Comparison of ENCODE assay signal across 8 mouse cellular contexts in the genomic region with DNA sequence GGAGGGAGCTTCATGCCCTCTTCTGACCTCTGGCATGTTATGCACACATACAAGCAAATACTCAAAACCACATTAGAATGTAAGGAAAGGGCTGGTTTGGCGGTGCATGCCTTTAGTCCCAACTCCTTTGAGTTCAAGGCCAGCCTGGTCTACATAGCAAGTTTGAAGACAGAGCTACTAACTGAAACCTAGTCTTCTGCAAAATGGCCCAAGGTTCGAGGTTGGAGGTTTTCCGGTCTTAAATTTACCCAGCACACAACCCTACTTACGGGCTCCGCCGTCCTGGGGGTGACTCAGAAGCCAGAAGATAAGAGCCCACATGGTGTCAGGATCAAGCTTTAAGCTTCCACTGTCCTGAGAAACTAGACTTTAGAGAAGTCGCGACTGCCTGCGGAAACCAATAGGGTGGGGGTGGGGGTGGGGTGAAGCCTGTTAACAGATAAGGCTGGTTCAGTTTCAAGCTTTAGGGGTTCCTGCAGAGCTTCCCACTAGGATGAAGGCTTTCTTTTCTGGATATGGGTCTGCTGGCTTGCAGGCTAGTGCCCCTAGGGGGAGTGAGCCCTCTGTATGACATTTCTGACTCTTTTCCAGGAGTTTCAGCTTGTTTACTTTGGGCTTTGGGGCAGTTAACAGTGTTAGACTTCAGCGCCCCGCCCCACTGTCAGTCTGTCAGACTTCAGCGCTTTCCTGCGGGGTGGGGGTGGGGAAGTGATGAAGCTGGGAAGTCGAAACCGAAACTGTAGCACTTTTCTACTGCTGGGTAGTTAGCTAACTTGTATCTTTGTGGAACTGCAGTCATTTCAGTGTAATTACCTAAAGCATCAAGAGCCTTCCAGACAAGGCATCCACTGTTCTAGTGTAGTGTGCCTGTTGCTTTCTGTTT. TPM values are rescaled to one million over a fixed set of nuclear protein-coding genes. Genes with fewer than 3 reads are reported as not detected.
A peak's percentile ranks its signal among the peaks of the same experiment; 100 is the strongest.
DNase-seq lines count a peak whose midpoint lies in the region; TF ChIP-seq lines count a peak whose summit lies in the region.

Gene H2-T24 (minus strand): TSS at position 370 of the 883 bp plus-strand sequence.

- H3K36me3 ChIP-seq in spleen, adult 2 months (ENCODE audit: control insufficient read depth, insufficient read depth, low read length) = peaks cover 20% of the 10 kb centered on the region

- peak within 1 kb of the TSS; percentile 41 for H3K4me3 ChIP-seq in layer of hippocampus, adult 2 months
- peak within 1 kb of the TSS; percentile 73 for H3K4me3 ChIP-seq in spleen, adult 2 months (ENCODE audit: extremely low read depth, insufficient read depth, insufficient read length)

- peak within 1 kb of the TSS; percentile 80 for H3K27ac ChIP-seq in layer of hippocampus, adult 2 months
- peak within 1 kb of the TSS; percentile 95 for H3K27ac ChIP-seq in spleen, adult 2 months (ENCODE audit: insufficient read depth, low read length)

- H3K4me1 ChIP-seq in spleen, adult 2 months (ENCODE audit: control insufficient read depth, insufficient read depth, insufficient read length) = peaks cover 37% of the 10 kb centered on the region

- peak; percentile 63 for TF ChIP-seq CTCF in layer of hippocampus, adult 2 months (conservative IDR thresholded peaks at IDR 0.05)
- no peak for TF ChIP-seq CTCF in spleen, adult 2 months (IDR thresholded peaks at IDR 0.05; ENCODE audit: extremely low read depth, insufficient read depth, insufficient read length, insufficient replicate concordance)

- peak; percentile 4; the same call in 1 of the 2 replicates for TF ChIP-seq POLR2A in spleen, adult 2 months (IDR thresholded peaks at IDR 0.05; ENCODE audit: low read depth, low read length)

- 3% methylated on average over 15 of the region's 15 CpGs for WGBS in spleen, adult 2 months

- no peak for DNase-seq in layer of hippocampus, adult 2 months (ENCODE audit: low spot score in 2 of 2)
- no peak for DNase-seq in layer of hippocampus, adult 18-20 months (ENCODE audit: low spot score in 2 of 2)
- peak; percentile 50 for DNase-seq in brain, adult 2 months (ENCODE audit: low read depth, low spot score)
- peak; percentile 90 for DNase-seq in heart, adult 9 months (ENCODE audit: low spot score in 2 of 2)
- DNase-seq in kidney, adult 9 months = peak; percentile 90
- DNase-seq in lung, postnatal 10 days = peak; percentile 91
- peak; percentile 81 to 89 for DNase-seq in spleen, adult 2 months (ENCODE audit: low read depth in 1 of 2, low spot score in 2 of 2)
- DNase-seq in right cerebral cortex, postnatal 14 days = no peak

- H3K27me3 ChIP-seq in spleen, adult 2 months (ENCODE audit: control insufficient read depth, insufficient read depth, low read length) = no peaks in the 10 kb centered on the region

RNA-seq across cellular contexts. Expression of gene H2-T24, which starts in this region (rescaled TPM):
- 1 to 10 TPM; 1.7 to 2.4 TPM for total RNA-seq in layer of hippocampus, adult 2 months (2021)
- total RNA-seq in layer of hippocampus, adult 18-20 months (2021) = 1 to 10 TPM; 1.1 to 1.2 TPM
- 19.1 and 19.2 TPM in 2 replicates for polyA plus RNA-seq in spleen, adult 2 months (2012; rRNA removed)

Comparison
In these comparisons a context has a peak if more than half of its experiments do, and no peak if none do; other contexts are left out.
1. DNase-seq: peak in brain, adult 2 months (single experiment), heart, adult 9 months (2 of 2), kidney, adult 9 months (single experiment), lung, postnatal 10 days (single experiment) and spleen, adult 2 months (2 of 2); none in layer of hippocampus, adult 2 months (0 of 2), layer of hippocampus, adult 18-20 months (0 of 2) and right cerebral cortex, postnatal 14 days (single experiment).